Mouse (Mus musculus) erythroblast, embryonic 14.5 days (primary cell): ENCODE data around the gene Lhfpl2. TPM values are rescaled to one million over a fixed set of nuclear protein-coding genes. Genes with fewer than 3 reads are reported as not detected.
A peak's percentile ranks its signal among the peaks of the same experiment; 100 is the strongest.

Experiments used
- H3K27me3 ChIP-seq: 2 replicates; pipeline ENCODE4 v1.6.1; 2012; ENCODE audit warnings: inconsistent platforms; ENCODE audit not compliant: control insufficient read depth
- H3K36me3 ChIP-seq: 2 replicates; pipeline ENCODE4 v1.6.1; 2012; ENCODE audit warnings: mild to moderate bottlenecking, inconsistent platforms; ENCODE audit not compliant: control insufficient read depth
- H3K4me1 ChIP-seq: 2 replicates; pipeline ENCODE4 v1.6.1; 2012; ENCODE audit warnings: inconsistent platforms; ENCODE audit not compliant: control insufficient read depth
- H3K4me3 ChIP-seq: replicated peaks from 2 replicates; pipeline ENCODE3; 2012; ENCODE audit warnings: moderate library complexity, mild to moderate bottlenecking, inconsistent platforms
- H3K9me3 ChIP-seq: 2 replicates; pipeline ENCODE4 v1.6.1; 2012; ENCODE audit warnings: low read length, inconsistent platforms, mixed read lengths; ENCODE audit not compliant: control insufficient read depth
- GATA1 ChIP-seq: IDR thresholded peaks from 2 replicates; pipeline ENCODE4 v1.6.1; 2012; ENCODE audit warnings: low read length, inconsistent platforms, mixed read lengths
- TAL1 ChIP-seq: IDR thresholded peaks from 3 replicates; pipeline ENCODE4 v1.6.1; 2012; ENCODE audit warnings: low read length, inconsistent platforms, mixed read lengths
- polyA plus RNA-seq: library from polyadenylated mRNA; stranded (reverse); fragments of >175 nt; gene quantifications from 2 replicates; pipeline ENCODE4 v1.2.3, GENCODE M21; 2012

The Lhfpl2 gene
- polyA plus RNA-seq, 1 experiment = not detected

DNA sequence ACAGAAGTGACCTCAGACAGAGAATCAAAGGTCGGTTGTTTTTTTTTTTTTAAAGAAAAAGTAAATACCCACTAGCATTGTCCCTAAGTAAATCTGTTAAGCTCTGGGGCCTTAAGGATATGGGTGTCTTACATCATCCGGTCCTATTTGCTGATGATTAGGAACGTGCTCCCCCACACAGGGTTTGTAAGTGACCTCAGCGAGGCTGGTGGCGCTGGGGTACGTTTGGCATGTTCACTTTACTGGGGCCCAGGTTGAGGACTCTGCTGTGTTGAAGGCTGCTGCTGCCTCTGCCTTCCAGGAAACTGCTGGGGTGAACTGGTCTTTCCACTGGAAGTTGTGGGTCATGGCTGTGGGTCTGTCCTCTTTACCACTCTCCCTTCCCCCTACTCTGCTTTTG lies 106.9 kb downstream of the Lhfpl2 start:
- H3K4me3 ChIP-seq = no peak overlapping the region
- H3K36me3 ChIP-seq = no peaks in the 10 kb centered on the region
- no peaks in the 10 kb centered on the region for H3K9me3 ChIP-seq
- H3K4me1 ChIP-seq = no peaks in the 10 kb centered on the region
- no peaks in the 10 kb centered on the region for H3K27me3 ChIP-seq
- TF ChIP-seq TAL1 = no peak
- no peak for TF ChIP-seq GATA1

DNA sequence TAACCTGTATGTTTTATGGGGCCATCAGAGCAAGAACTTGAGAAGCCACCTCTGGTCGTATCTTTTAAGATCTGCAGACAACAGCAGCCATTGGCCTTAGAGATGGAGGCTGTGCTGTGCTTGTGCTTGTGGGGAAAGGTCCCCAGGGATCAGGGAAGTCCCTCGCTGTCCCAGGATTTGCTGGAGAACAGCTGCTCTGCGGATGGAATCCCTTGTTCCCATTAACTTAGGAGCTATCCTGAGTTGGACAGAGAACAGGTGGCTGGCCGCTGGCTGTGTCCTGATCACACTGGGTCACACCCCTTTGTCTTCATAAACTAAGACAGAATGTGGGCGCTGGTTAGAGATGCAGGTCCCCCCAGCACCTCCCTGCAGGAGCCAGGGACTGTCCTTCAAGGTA lies 110.7 kb downstream of the Lhfpl2 start:
- Histone ChIP-seq H3K27me3 (peaks cover 7% of the 10 kb centered on the region; the same call in 1 of the 2 replicates), H3K9me3 (no peaks in the 10 kb centered on the region), H3K4me1 (peaks cover 12% of the 10 kb centered on the region), H3K36me3 (no peaks in the 10 kb centered on the region), H3K4me3 (no peak overlapping the region)
- no peak for TF ChIP-seq GATA1
- no peak for TF ChIP-seq TAL1

DNA sequence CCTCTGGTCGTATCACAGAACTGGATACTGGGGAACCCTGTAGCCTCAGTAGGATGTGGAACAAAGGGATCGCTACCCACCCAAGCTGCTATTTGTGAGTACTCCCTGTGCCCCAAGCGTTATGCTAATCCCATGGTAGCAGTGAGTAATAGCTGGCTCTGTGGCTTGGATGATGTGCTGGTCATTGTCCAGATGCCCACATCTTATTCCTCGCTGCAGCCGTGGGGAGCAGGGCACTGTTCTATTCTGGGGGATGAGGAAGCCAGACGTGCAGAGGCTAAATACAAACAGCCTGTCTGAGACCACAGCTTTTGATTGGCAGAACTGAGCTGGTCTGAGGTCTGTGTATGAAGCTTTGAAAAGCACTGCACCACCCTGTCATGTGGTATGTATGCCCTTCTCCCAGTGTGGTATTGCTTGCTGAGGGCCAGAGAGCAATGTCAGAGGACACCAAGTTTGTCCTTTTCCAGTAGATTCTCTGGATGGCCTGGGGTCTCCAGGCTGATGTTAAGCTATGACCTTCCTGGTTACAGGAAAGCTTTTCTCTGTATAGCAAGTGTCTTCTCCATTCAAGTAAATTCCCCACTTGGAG lies 111.8 kb downstream of the Lhfpl2 start:
- H3K4me3 ChIP-seq = no peak overlapping the region
- peaks cover 15% of the 10 kb centered on the region for H3K27me3 ChIP-seq
- peaks cover 23% of the 10 kb centered on the region for H3K4me1 ChIP-seq
- H3K36me3 ChIP-seq = no peaks in the 10 kb centered on the region
- no peaks in the 10 kb centered on the region for H3K9me3 ChIP-seq
- TF ChIP-seq GATA1 (no peak), TAL1 (no peak)

DNA sequence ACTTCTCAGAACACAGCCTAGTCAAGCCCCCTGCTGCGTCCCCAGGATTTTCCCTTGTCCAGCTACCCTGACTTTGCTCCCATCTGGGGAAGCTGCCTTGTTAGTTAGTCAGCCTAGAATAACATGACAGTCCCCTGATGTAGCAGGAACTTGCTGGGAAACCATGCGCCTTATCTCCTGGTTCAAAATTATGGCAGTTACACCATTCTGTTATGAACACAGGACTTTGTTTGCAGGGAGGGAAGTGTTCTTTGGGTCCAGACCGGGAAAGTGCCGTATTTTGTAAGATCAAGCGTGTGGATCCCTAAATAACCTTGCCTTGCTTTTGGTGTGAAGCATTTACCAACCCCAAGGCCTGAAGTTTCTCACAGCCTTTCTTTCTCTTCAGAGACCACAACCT lies 114.0 kb downstream of the Lhfpl2 start:
- H3K27me3 ChIP-seq = peaks cover 25% of the 10 kb centered on the region
- TF ChIP-seq GATA1 (no peak), TAL1 (no peak)
- peaks cover 40% of the 10 kb centered on the region for H3K4me1 ChIP-seq
- no peak overlapping the region for H3K4me3 ChIP-seq
- no peaks in the 10 kb centered on the region for H3K9me3 ChIP-seq
- H3K36me3 ChIP-seq = no peaks in the 10 kb centered on the region

DNA sequence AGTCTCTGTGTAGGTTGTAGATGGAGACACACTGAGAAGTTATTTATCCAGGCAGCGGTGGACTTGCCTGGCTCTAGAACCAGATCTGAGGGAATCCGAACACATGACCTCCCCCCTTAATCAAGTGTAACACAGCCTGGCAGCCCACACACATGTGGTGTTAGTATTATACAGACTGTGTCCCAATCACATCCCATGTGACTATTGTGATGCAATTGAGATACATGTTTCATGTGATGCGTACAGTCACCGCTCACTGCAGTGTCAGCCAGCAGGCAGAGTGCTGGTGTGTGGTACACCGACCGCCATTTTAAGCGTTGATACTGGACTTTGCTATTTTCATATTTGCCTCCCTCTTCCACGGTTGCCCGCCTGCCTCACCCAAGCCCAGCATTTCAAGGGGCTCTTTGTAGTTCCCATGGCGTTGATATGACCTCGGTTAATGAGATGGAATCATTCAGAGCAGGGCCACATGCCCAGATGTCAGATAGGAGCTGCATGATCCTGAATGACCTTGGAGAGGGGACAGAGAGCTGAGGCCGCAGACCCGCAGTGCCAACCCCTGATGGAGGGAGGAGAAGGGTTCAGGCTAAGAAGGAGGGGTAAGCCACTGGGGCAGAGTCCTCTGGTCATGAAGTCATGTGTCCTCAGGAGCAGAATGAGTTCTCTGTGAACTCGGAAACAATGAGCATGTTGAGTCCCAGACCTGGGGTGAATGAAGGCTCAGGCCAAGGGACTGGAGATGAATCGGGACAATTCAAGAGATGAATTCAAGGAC lies 115.1 kb downstream of the Lhfpl2 start:
- no peaks in the 10 kb centered on the region for H3K9me3 ChIP-seq
- no peak overlapping the region for H3K4me3 ChIP-seq
- H3K27me3 ChIP-seq = peaks cover 25% of the 10 kb centered on the region
- no peak for TF ChIP-seq TAL1
- TF ChIP-seq GATA1 = no peak
- peaks cover 44% of the 10 kb centered on the region for H3K4me1 ChIP-seq
- H3K36me3 ChIP-seq = no peaks in the 10 kb centered on the region

DNA sequence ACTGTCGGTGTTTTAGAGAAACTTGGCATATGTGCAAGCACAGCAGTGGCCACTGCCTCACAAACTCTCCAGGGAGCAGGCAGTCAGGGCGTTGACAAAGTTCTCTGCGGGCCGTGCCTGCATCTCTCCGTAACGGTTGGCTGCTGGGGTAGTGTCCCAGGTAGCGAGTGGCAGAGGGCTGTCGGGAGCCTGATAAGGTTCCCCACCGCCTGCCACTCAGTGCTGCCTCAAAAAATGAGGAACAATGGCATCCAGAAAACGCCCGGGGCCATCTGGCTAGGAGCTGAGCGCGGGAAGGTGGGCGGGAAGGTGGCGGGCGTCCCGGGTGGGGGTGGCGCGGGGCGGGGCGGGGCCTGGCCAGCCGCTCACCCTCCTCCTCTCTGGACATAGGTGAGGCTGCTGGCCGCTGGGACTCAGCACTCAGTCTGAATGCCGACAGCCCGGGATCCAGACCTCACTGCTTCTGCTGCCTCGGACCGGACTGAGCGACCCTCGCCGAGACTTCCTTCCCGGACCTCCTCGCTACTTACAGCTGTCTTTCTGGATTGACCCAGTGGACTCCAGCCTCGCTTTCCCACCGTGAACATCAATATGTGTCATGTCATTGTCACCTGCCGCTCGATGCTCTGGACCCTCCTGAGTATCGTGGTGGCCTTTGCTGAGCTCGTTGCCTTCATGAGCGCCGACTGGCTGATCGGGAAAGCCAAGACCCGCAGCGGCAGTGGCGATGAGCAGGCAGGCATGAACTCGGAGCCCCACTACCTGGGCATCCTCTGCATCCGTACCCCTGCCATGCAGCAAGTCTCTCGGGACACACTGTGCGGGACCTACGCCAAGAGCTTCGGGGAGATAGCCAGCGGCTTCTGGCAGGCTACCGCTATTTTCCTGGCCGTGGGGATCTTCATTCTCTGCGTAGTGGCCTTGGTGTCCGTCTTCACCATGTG lies 116.3 kb downstream of the Lhfpl2 start:
- peak overlapping the region; percentile 64 for H3K4me3 ChIP-seq
- H3K36me3 ChIP-seq = no peaks in the 10 kb centered on the region
- no peaks in the 10 kb centered on the region for H3K9me3 ChIP-seq
- peaks cover 44% of the 10 kb centered on the region for H3K4me1 ChIP-seq
- TF ChIP-seq TAL1 = no peak
- TF ChIP-seq GATA1 = no peak
- peaks cover 25% of the 10 kb centered on the region for H3K27me3 ChIP-seq

DNA sequence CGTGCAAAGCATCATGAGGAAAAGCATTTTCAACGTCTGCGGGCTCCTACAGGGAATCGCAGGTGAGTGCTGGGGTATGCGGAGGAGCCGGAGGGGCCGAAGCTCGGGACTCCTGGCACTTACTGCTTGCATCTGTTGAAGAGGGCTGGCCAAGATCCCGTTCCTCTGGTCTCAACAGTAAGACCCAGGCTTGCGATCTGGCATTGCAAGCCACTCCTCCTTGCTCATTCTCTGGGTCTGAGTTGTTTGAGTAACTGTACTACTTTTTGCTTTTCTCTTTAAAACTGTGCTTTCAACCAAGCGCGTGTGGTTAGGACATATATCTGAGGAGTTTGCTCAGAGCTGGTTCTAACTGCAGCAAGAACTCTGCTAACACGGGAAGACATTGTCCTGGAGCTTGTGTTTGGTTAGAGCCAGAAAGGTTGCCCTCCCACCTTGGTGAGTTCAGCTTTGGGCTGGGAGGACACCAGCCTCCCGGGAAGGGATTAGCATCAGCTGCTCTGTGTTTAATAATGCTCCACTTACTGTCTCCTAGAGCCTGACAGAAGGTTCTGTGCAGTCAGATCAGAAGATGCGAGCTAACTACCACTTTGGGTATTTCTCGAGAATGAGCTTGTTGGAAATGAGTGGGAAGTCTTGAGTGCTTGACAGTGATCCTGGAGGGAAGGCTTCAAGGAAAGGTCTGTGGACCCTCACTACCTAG lies 117.1 kb downstream of the Lhfpl2 start:
- H3K36me3 ChIP-seq = no peaks in the 10 kb centered on the region
- no peaks in the 10 kb centered on the region for H3K9me3 ChIP-seq
- peak overlapping the region; percentile 64 for H3K4me3 ChIP-seq
- peaks cover 25% of the 10 kb centered on the region for H3K27me3 ChIP-seq
- H3K4me1 ChIP-seq = peaks cover 44% of the 10 kb centered on the region
- TF ChIP-seq GATA1 (no peak), TAL1 (no peak)

DNA sequence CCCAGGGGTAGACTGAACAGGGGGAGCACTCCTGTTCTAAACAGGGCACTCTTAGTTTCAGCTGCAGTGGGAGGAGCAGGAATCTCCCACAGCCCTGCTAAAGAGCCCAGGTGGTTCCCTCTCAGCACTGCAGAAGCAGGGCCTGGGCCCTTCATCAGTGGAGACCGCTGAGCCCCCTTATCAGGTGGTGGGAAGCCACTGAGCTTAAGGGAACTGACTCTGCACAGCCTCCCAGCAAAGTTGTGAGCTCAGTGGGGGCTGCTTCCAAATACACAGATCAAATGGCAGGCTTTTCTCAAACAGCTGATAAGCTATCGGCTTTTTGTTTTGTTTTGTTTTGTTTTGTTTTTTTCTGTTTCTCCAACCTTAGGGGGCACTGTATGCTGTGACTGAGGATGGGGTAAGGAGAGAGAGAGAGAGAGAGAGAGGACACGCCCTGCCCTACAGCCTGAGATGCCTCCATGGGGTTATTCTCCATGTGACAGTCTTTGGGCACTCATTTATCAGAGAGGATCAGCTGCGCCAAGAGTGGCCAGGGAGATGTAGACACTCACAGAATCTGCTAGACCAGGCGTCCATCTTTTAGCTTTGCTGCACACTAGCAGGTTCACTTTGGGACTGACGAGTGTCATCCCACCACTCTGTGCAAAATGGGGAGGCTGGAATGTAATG lies 117.9 kb downstream of the Lhfpl2 start:
- Histone ChIP-seq H3K9me3 (no peaks in the 10 kb centered on the region), H3K27me3 (peaks cover 25% of the 10 kb centered on the region), H3K4me1 (peaks cover 44% of the 10 kb centered on the region), H3K36me3 (no peaks in the 10 kb centered on the region), H3K4me3 (peak overlapping the region; percentile 64)
- TF ChIP-seq GATA1 (no peak), TAL1 (no peak)
